Mouse (Mus musculus) E14TG2a.4 (cell line): ENCODE measurements around the gene Atp6v0e2.

ENCODE experiments used
- CTCF ChIP-seq: conservative IDR thresholded peaks from 2 replicates; pipeline ENCODE4 v1.5.1; 2014; ENCODE audit warnings: low read length
- POU5F1 ChIP-seq: IDR thresholded peaks from 2 replicates; pipeline ENCODE4 v1.6.1; 2014; ENCODE audit warnings: low read length, borderline replicate concordance

GRCm38 (mm10) chr6:48572014-48572413 lies 34.6 kb downstream of the Atp6v0e2 start:
- TF ChIP-seq CTCF: no peak
- TF ChIP-seq POU5F1: no peak
